Mouse (Mus musculus) CH12.LX (cell line): Measurements from ENCODE around the gene Fcrlb. TPM values are rescaled to one million over a fixed set of nuclear protein-coding genes. Genes with fewer than 3 reads are reported as not detected.

Experiments used
- DNase-seq: peaks from one replicate; pipeline ENCODE4 v3.0.0-alpha.2; 2013; ENCODE audit errors: extremely low read depth
- H3K27ac ChIP-seq: 2 replicates; pipeline ENCODE4 v1.5.1; 2012; ENCODE audit warnings: low read depth, mild to moderate bottlenecking, control low read depth, moderate library complexity; ENCODE audit not compliant: insufficient read depth
- H3K27me3 ChIP-seq: replicated peaks from 2 replicates; pipeline ENCODE3; 2012; ENCODE audit warnings: inconsistent platforms
- H3K36me3 ChIP-seq, 2 experiments: replicated peaks in 1 of 2; 2 replicates each; pipeline versions ENCODE3 to v1.6.1; 2012; ENCODE audit warnings: inconsistent platforms in 1 of 2, low read length in 1 of 2, mild to moderate bottlenecking in 1 of 2, mixed read lengths in 1 of 2, moderate library complexity in 1 of 2; ENCODE audit not compliant: control insufficient read depth in 1 of 2, insufficient read depth in 1 of 2
- H3K4me1 ChIP-seq, 2 experiments: 2 replicates each; pipeline ENCODE4 v1.6.1; 2012; ENCODE audit warnings: inconsistent platforms in 1 of 2, moderate library complexity in 1 of 2; ENCODE audit not compliant: insufficient read depth in 2 of 2, control insufficient read depth in 1 of 2
- H3K4me2 ChIP-seq: 2 replicates; pipeline ENCODE4 v1.6.1; 2012; ENCODE audit warnings: low read depth, mild to moderate bottlenecking, control low read depth; ENCODE audit not compliant: poor library complexity, insufficient read depth, severe bottlenecking
- H3K4me3 ChIP-seq, 3 experiments: fragments of 150-350 bp in 1 of 3; sonication (generic) in 1 of 3; replicated peaks in 1 of 3; 2 replicates each; pipeline versions ENCODE3 to v1.5.1; 2011 to 2012; ENCODE audit warnings: low read depth in 2 of 3, low read length in 2 of 3, mild to moderate bottlenecking in 2 of 3, moderate library complexity in 2 of 3, control low read depth in 1 of 3, improper control_type of control experiment in 1 of 3, inconsistent platforms in 1 of 3, mixed read lengths in 1 of 3; ENCODE audit not compliant: poor library complexity in 1 of 3
- H3K79me2 ChIP-seq: replicated peaks from 2 replicates; pipeline ENCODE4 v1.6.1; 2012; ENCODE audit warnings: mild to moderate bottlenecking, moderate library complexity; ENCODE audit not compliant: control insufficient read depth, poor library complexity, insufficient read depth, severe bottlenecking; ENCODE audit errors: extremely low read depth
- H3K9ac ChIP-seq: 2 replicates; pipeline ENCODE4 v1.6.1; 2012; ENCODE audit warnings: low read depth, mild to moderate bottlenecking, control low read depth, moderate library complexity; ENCODE audit not compliant: insufficient read depth
- H3K9me3 ChIP-seq: replicated peaks from 2 replicates; pipeline ENCODE3; 2012; ENCODE audit warnings: low read length, inconsistent platforms, mixed read lengths
- BHLHE40 ChIP-seq: IDR thresholded peaks from 2 replicates; pipeline ENCODE4 v1.6.1; 2011; ENCODE audit warnings: mild to moderate bottlenecking, low read depth, low read length, improper control_type of control experiment
- CHD1 ChIP-seq: IDR thresholded peaks from 2 replicates; pipeline ENCODE4 v1.6.1; 2012; ENCODE audit warnings: low read depth, low read length, improper control_type of control experiment, inconsistent platforms
- CHD2 ChIP-seq: IDR thresholded peaks from 2 replicates; pipeline ENCODE4 v1.6.1; 2011; ENCODE audit warnings: low read length, improper control_type of control experiment
- ELF1 ChIP-seq: IDR thresholded peaks from 2 replicates; pipeline ENCODE4 v1.6.1; 2014; ENCODE audit warnings: low read depth, mild to moderate bottlenecking, inconsistent platforms, low read length, improper control_type of control experiment
- EP300 ChIP-seq: IDR thresholded peaks from 2 replicates; pipeline ENCODE4 v1.6.1; 2011; ENCODE audit warnings: low read length, improper control_type of control experiment
- ETS1 ChIP-seq: conservative IDR thresholded peaks from 2 replicates; pipeline ENCODE4 v1.6.1; 2012; ENCODE audit warnings: low read depth, mild to moderate bottlenecking, inconsistent platforms, low read length, improper control_type of control experiment, moderate library complexity
- HCFC1 ChIP-seq: IDR thresholded peaks from 2 replicates; pipeline ENCODE4 v1.6.1; 2012; ENCODE audit warnings: low read depth, mild to moderate bottlenecking, inconsistent platforms, low read length, improper control_type of control experiment
- IRF4 ChIP-seq: IDR thresholded peaks from 2 replicates; pipeline ENCODE4 v1.6.1; 2014; ENCODE audit warnings: low read depth, mild to moderate bottlenecking, inconsistent platforms, low read length, improper control_type of control experiment
- JUN ChIP-seq: IDR thresholded peaks from 2 replicates; pipeline ENCODE4 v1.6.1; 2011; ENCODE audit warnings: low read depth, mild to moderate bottlenecking, low read length, improper control_type of control experiment, moderate library complexity; ENCODE audit not compliant: insufficient read depth
- JUND ChIP-seq: conservative IDR thresholded peaks from 2 replicates; pipeline ENCODE4 v1.6.1; 2011; ENCODE audit warnings: low read depth, low read length, improper control_type of control experiment
- MAFK ChIP-seq: IDR thresholded peaks from 2 replicates; pipeline ENCODE4 v1.6.1; 2011; ENCODE audit warnings: low read length, improper control_type of control experiment; ENCODE audit not compliant: insufficient replicate concordance
- MAX ChIP-seq: IDR thresholded peaks from 2 replicates; pipeline ENCODE4 v1.6.1; 2011; ENCODE audit warnings: low read length, improper control_type of control experiment
- MAZ ChIP-seq: IDR thresholded peaks from 2 replicates; pipeline ENCODE4 v1.6.1; 2012; ENCODE audit warnings: low read depth, mild to moderate bottlenecking, inconsistent platforms, low read length, improper control_type of control experiment, moderate library complexity
- MEF2A ChIP-seq: IDR thresholded peaks from 2 replicates; pipeline ENCODE4 v1.6.1; 2014; ENCODE audit warnings: low read depth, mild to moderate bottlenecking, inconsistent platforms, low read length, improper control_type of control experiment, borderline replicate concordance
- MXI1 ChIP-seq: IDR thresholded peaks from 2 replicates; pipeline ENCODE4 v1.6.1; 2011; ENCODE audit warnings: mild to moderate bottlenecking, low read depth, low read length, improper control_type of control experiment
- MYC ChIP-seq: IDR thresholded peaks from 2 replicates; pipeline ENCODE4 v1.6.1; 2011; ENCODE audit warnings: low read depth, mild to moderate bottlenecking, improper control_type of control experiment, low read length
- NELFE ChIP-seq: IDR thresholded peaks from 2 replicates; pipeline ENCODE4 v1.6.1; 2011; ENCODE audit warnings: low read depth, low read length, improper control_type of control experiment
- NRF1 ChIP-seq: IDR thresholded peaks from 2 replicates; pipeline ENCODE4 v1.6.1; 2014; ENCODE audit warnings: low read depth, mild to moderate bottlenecking, inconsistent platforms, low read length, improper control_type of control experiment, moderate library complexity
- POLR2A ChIP-seq: IDR thresholded peaks from 2 replicates; pipeline ENCODE4 v1.6.1; 2011; ENCODE audit warnings: low read depth, mild to moderate bottlenecking, improper control_type of control experiment, low read length
- RCOR1 ChIP-seq: conservative IDR thresholded peaks from 2 replicates; pipeline ENCODE4 v1.6.1; 2012; ENCODE audit warnings: low read depth, mild to moderate bottlenecking, inconsistent platforms, low read length, improper control_type of control experiment
- SIN3A ChIP-seq: IDR thresholded peaks from 2 replicates; pipeline ENCODE4 v1.6.1; 2012; ENCODE audit warnings: low read length, improper control_type of control experiment, inconsistent platforms
- TCF12 ChIP-seq: IDR thresholded peaks from 2 replicates; pipeline ENCODE4 v1.6.1; 2014; ENCODE audit warnings: low read depth, mild to moderate bottlenecking, inconsistent platforms, low read length, improper control_type of control experiment
- UBTF ChIP-seq: IDR thresholded peaks from 2 replicates; pipeline ENCODE4 v1.6.1; 2012; ENCODE audit warnings: low read depth, mild to moderate bottlenecking, inconsistent platforms, low read length, improper control_type of control experiment, moderate library complexity
- USF1 ChIP-seq: IDR thresholded peaks from 2 replicates; pipeline ENCODE4 v1.6.1; 2014; ENCODE audit warnings: low read depth, mild to moderate bottlenecking, inconsistent platforms, low read length, improper control_type of control experiment
- USF2 ChIP-seq: conservative IDR thresholded peaks from 2 replicates; pipeline ENCODE4 v1.6.1; 2011; ENCODE audit warnings: low read depth, low read length, improper control_type of control experiment
- ZKSCAN1 ChIP-seq: IDR thresholded peaks from 2 replicates; pipeline ENCODE4 v1.6.1; 2012; ENCODE audit warnings: low read depth, inconsistent platforms, low read length, improper control_type of control experiment, borderline replicate concordance
- dilution Hi-C: fragments of 300-500 bp; cut with MboI; formaldehyde crosslinking; loops from 2 replicates; pipeline ENCODE4 v1.14.3; 2020; ENCODE audit warnings: low sequenced_read_pairs; ENCODE audit not compliant: extremely low pct_unique_long_range_greater_than_20kb, extremely low pct_ligation_motif_present
- in situ Hi-C: fragments of 300-500 bp; cut with MboI; formaldehyde crosslinking; loops from 3 replicates; pipeline ENCODE4 v1.14.3; 2019; ENCODE audit warnings: low sequenced_read_pairs, low pct_ligation_motif_present, low pct_unique_long_range_greater_than_20kb, mixed read lengths
- polyA plus RNA-seq: library from polyadenylated mRNA; unstranded; fragments of >175 nt; gene quantifications from 2 replicates; pipeline ENCODE4 v1.2.1, GENCODE M21; 2012; ENCODE audit warnings: low read depth; ENCODE audit not compliant: insufficient read length
- total RNA-seq, 2 experiments: library from RNA; depleted of rRNA; stranded (reverse); fragments of 300-350 nt in 1 of 2; fragments of >200 nt in 1 of 2; gene quantifications; 2 replicates each; pipeline ENCODE4 v1.2.3; 2012 to 2014

The Fcrlb gene
- total and polyA plus RNA-seq, 3 experiments: not detected

DNA sequence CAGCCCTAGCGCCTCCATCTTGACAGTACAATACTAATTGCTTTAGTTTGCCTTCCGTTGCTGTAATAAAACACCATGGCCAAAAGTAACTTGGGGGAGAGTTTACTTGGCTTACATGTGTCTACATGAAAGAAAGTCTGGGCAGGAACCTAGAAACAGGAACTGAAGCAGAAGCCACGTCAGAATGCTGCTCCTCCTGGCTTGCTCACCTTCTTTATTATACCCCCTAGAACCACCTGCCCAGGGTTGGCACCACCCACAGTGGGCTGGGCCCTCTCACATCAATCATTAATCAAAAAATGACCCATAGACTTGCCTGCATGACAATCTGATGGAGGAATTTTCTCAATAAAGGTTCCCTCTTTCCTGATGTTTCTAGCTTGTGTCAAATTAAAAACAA lies 48.0 kb downstream of the Fcrlb start:
- peak overlapping the region; percentile 67 for H3K27ac ChIP-seq
- in situ Hi-C loops: no loop called here
- dilution Hi-C loops: no loop called here
- TF ChIP-seq IRF4 (peak; percentile 95), CHD1 (peak; percentile 81; the same call in 1 of the 2 replicates), HCFC1 (no peak), USF2 (no peak), NELFE (no peak), MAFK (0 out of 2 replicates have a peak, but pooled peaks have one; percentile 69), ETS1 (peak; percentile 67), MEF2A (peak; percentile 79), ZKSCAN1 (peak; percentile 16; the same call in 1 of the 2 replicates), MAZ (0 out of 2 replicates have a peak, but pooled peaks have one; percentile 25), ELF1 (peak; percentile 26; the same call in 1 of the 2 replicates), EP300 (peak; percentile 93), POLR2A (peak; percentile 31; the same call in 1 of the 2 replicates), JUND (peak; percentile 87), BHLHE40 (peak; percentile 59), MXI1 (peak; percentile 67), SIN3A (no peak), MYC (peak; percentile 87), MAX (0 out of 2 replicates have a peak, but pooled peaks have one; percentile 45), CHD2 (no peak), NRF1 (0 out of 2 replicates have a peak, but pooled peaks have one; percentile 18), UBTF (no peak), JUN (peak; percentile 72), USF1 (no peak), TCF12 (peak; percentile 88), RCOR1 (peak; percentile 91)
- H3K4me2 ChIP-seq: peak overlapping the region; percentile 60; the same call in 1 of the 2 replicates
- DNase-seq: peak; percentile 84
- peaks cover 0 to 14% of the 10 kb centered on the region in 2 experiments for H3K36me3 ChIP-seq
- H3K9ac ChIP-seq: no peak overlapping the region
- no peaks in the 10 kb centered on the region for H3K27me3 ChIP-seq
- no peaks in the 10 kb centered on the region for H3K9me3 ChIP-seq
- H3K4me1 ChIP-seq: peaks cover 14 to 53% of the 10 kb centered on the region in 2 experiments
- H3K4me3 ChIP-seq: no peak overlapping the region
- peaks cover 80% of the 10 kb centered on the region for H3K79me2 ChIP-seq
